ENCODE assay signal across 21 mouse cellular contexts in the genomic region with DNA sequence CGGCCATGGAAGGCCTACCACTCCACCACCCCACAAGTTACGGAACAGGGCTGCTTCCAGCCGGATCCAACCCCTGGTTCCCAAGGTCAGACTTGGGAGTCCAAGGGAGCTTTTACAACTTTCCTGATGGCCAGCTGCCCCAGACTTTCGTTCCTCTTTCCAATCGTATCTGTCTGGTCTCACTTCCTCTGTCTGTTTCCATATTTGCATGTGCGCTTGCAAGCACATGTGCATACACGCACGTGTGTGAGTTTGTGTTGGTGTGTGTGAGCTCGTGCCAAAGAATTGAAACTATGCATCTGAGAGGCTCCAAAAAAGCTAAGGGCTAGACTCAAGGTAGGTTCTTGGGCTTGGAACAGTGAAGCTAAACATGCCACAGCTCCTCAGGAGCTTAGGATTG. TPM values are rescaled to one million over a fixed set of nuclear protein-coding genes. Genes with fewer than 3 reads are reported as not detected.
DNase-seq lines count a peak whose midpoint lies in the region; ATAC-seq and TF ChIP-seq lines count a peak whose summit lies in the region.
"Had no signal": no experiment of that assay in that cellular context is flagged by ENCODE, and none has a peak within 500 bp of the region (broad histone marks: within the 10 kb centered on the region; RNA-seq: fewer than 3 reads in every experiment).

No protein-coding gene starts in this region.

- peaks cover 15% of the 10 kb centered on the region for H3K79me2 ChIP-seq in MEL (ENCODE audit: control insufficient read depth, insufficient read depth, low read length, poor library complexity)

- TF ChIP-seq CTCF in MEL (IDR thresholded peaks at IDR 0.05 in 2 of 3, conservative IDR thresholded peaks at IDR 0.05 in 1 of 3; ENCODE audit: control insufficient read depth in 1 of 3, insufficient read depth in 1 of 3, low read depth in 2 of 3, low read length in 3 of 3, poor library complexity in 1 of 3, severe bottlenecking in 1 of 3): no peak

- no peaks in the 10 kb centered on the region for H3K9me3 ChIP-seq in MEL (replicated peaks; ENCODE audit: insufficient read depth, low read length)
- H3K9me3 ChIP-seq: heart, embryonic 12.5 days; lung, embryonic 15.5 days; midbrain, embryonic 10.5 days; stomach, embryonic 15.5 days had no signal

- peaks cover 2 to 33% of the 10 kb centered on the region in 2 experiments; a peak in 3 of 4 replicates for H3K4me1 ChIP-seq in MEL (ENCODE audit: control insufficient read depth in 1 of 2, insufficient read depth in 2 of 2, low read length in 2 of 2)
- H3K4me1 ChIP-seq: lung, embryonic 15.5 days; midbrain, embryonic 10.5 days; stomach, embryonic 15.5 days had no signal

- DNase-seq in lung, adult 18-20 months: peak; percentile 29
- DNase-seq in lung, postnatal 14 days: no peak
- DNase-seq in MEL (ENCODE audit: low read depth, low spot score): peak; percentile 52
- DNase-seq in embryo, embryonic 9.5 days (ENCODE audit: extremely low spot score): no peak
- no peak for DNase-seq in left cerebral cortex, adult 9 months (ENCODE audit: low spot score in 2 of 2)
- DNase-seq: adrenal gland, postnatal 36 days; cerebellum, postnatal 10 days; gastrocnemius, postnatal 25 days; heart, postnatal 36 days; kidney, adult 18-20 months; kidney, postnatal 36 days; thymus, postnatal 14 days had no signal

- no peak; a peak in 1 of 4 replicates for TF ChIP-seq POLR2A in MEL (IDR thresholded peaks at IDR 0.05; ENCODE audit: control insufficient read depth in 1 of 2, insufficient read depth in 1 of 2, low read depth in 1 of 2, low read length in 2 of 2, poor library complexity in 1 of 2)

- H3K9ac ChIP-seq in MEL (ENCODE audit: control insufficient read depth, low read depth, low read length, poor library complexity, severe bottlenecking): no peak overlapping the region
- H3K9ac ChIP-seq: heart, embryonic 12.5 days; lung, embryonic 15.5 days; stomach, embryonic 15.5 days had no signal

- TF ChIP-seq EP300 in MEL (IDR thresholded peaks at IDR 0.05; ENCODE audit: low read depth in 1 of 2, low read length in 2 of 2): 0 out of 4 replicates have a peak, but pooled peaks of 1 of the 2 experiments have one; percentile 10

- H3K36me3 ChIP-seq in MEL (ENCODE audit: control insufficient read depth in 1 of 2, insufficient read depth in 2 of 2, low read length in 2 of 2): peaks cover 29 to 47% of the 10 kb centered on the region in 2 experiments
- H3K36me3 ChIP-seq: heart, embryonic 12.5 days; lung, embryonic 15.5 days; midbrain, embryonic 10.5 days; stomach, embryonic 15.5 days had no signal

- no peak for TF ChIP-seq RAD21 in MEL (IDR thresholded peaks at IDR 0.05; ENCODE audit: low read depth, low read length)

- ATAC-seq in granulocyte monocyte progenitor cell, adult 5-6 weeks (replicated peaks; ENCODE audit: poor library complexity, severe bottlenecking): peak; percentile 89
- ATAC-seq in monocyte, adult 5-6 weeks (replicated peaks; ENCODE audit: insufficient number of reproducible peaks, low FRiP score, low TSS enrichment, poor library complexity, severe bottlenecking): peak; percentile 80
- ATAC-seq: activated CD4-positive, CD25-positive, alpha-beta regulatory T cell, adult 4 months; hindbrain, postnatal 0 days had no signal

- H3K4me3 ChIP-seq in MEL (ENCODE audit: control insufficient read depth in 1 of 2, insufficient read depth in 1 of 2, low read depth in 2 of 2, low read length in 2 of 2): no peak overlapping the region
- H3K4me3 ChIP-seq: heart, embryonic 12.5 days; lung, embryonic 15.5 days; midbrain, embryonic 10.5 days; stomach, embryonic 15.5 days had no signal

- no peaks in the 10 kb centered on the region for H3K27me3 ChIP-seq in MEL (ENCODE audit: control insufficient read depth in 1 of 2, insufficient read depth in 2 of 2, low read length in 2 of 2)
- H3K27me3 ChIP-seq: heart, embryonic 12.5 days; lung, embryonic 15.5 days; stomach, embryonic 15.5 days had no signal

- H3K27ac ChIP-seq in MEL (ENCODE audit: control insufficient read depth, low read depth, low read length): no peak overlapping the region
- H3K27ac ChIP-seq: hindbrain, postnatal 0 days; lung, embryonic 15.5 days; midbrain, embryonic 10.5 days; stomach, embryonic 15.5 days had no signal

TF ChIP-seq in MEL, 35 proteins besides CTCF, POLR2A, EP300 and RAD21:
- TF ChIP-seq NELFE (IDR thresholded peaks at IDR 0.05; ENCODE audit: low read depth, low read length) (no peak), GABPA (IDR thresholded peaks at IDR 0.05; ENCODE audit: low read depth, low read length) (no peak), JUND (IDR thresholded peaks at IDR 0.05; ENCODE audit: low read depth, low read length) (no peak), TAL1 (IDR thresholded peaks at IDR 0.05; ENCODE audit: low read length) (no peak), ZMIZ1 (IDR thresholded peaks at IDR 0.05; ENCODE audit: low read depth, low read length) (no peak), E2F4 (IDR thresholded peaks at IDR 0.05; ENCODE audit: borderline replicate concordance, low read depth, low read length) (no peak), SIN3A (IDR thresholded peaks at IDR 0.05; ENCODE audit: low read length) (0 out of 2 replicates have a peak, but pooled peaks have one; percentile 39), ZC3H11A (IDR thresholded peaks at IDR 0.05; ENCODE audit: low read depth, low read length) (no peak), MYB (IDR thresholded peaks at IDR 0.05; ENCODE audit: low read depth, low read length) (no peak), MAZ (IDR thresholded peaks at IDR 0.05; ENCODE audit: low read depth, low read length) (no peak), MAFK (IDR thresholded peaks at IDR 0.05; ENCODE audit: borderline replicate concordance, low read depth, low read length) (no peak), BHLHE40 (IDR thresholded peaks at IDR 0.05; ENCODE audit: borderline replicate concordance, low read depth, low read length) (peak; percentile 57; the same call in 1 of the 2 replicates), MYC (IDR thresholded peaks at IDR 0.05; ENCODE audit: low read depth, low read length) (peak; percentile 90), SMC3 (IDR thresholded peaks at IDR 0.05; ENCODE audit: low read depth, low read length) (no peak), USF2 (IDR thresholded peaks at IDR 0.05; ENCODE audit: borderline replicate concordance in 1 of 2, insufficient read depth in 1 of 2, low read depth in 1 of 2, low read length in 2 of 2) (no peak), HCFC1 (IDR thresholded peaks at IDR 0.05; ENCODE audit: low read depth, low read length) (no peak), MXI1 (IDR thresholded peaks at IDR 0.05; ENCODE audit: low read depth, low read length) (peak; percentile 87), MAX (IDR thresholded peaks at IDR 0.05; ENCODE audit: low read length) (peak; percentile 76), UBTF (IDR thresholded peaks at IDR 0.05; ENCODE audit: borderline replicate concordance, insufficient read depth, low read depth, low read length) (no peak), KAT2A (conservative IDR thresholded peaks at IDR 0.05; ENCODE audit: low read depth, low read length) (no peak), TCF12 (IDR thresholded peaks at IDR 0.05; ENCODE audit: low read depth, low read length) (no peak)

RNA-seq across cellular contexts. Expression of gene Zfp691, which starts 7.5 kb away (rescaled TPM):
- total RNA-seq in MEL (2012; rRNA removed): 6.3 and 6.7 TPM in 2 replicates
- polyA plus RNA-seq in MEL (2012; ENCODE audit: insufficient read depth in 1 of 2, insufficient read length in 2 of 2, low read depth in 1 of 2, low replicate concordance in 2 of 2, missing spikeins in 1 of 2): 1 to 10 TPM in 1 of 2 experiments, not detected in 1; 9.9 TPM
- 1.3 and 2.4 TPM in 2 replicates for total RNA-seq in granulocyte monocyte progenitor cell, adult 5-6 weeks (2014; fragmentation: Nextera tagmentation)
- 2.4 and 4.5 TPM in 2 replicates for total RNA-seq in granulocyte monocyte progenitor cell, adult 5-6 weeks (2017)
- total RNA-seq in monocyte, adult 5-6 weeks (2017): 6.1 to 7.5 TPM (median 6.9 TPM) in 3 replicates

RNA-seq across cellular contexts. Expression of gene Ermap, which starts 8.4 kb away (rescaled TPM):
- 125 and 138 TPM in 2 replicates for total RNA-seq in MEL (2012; rRNA removed)
- 100 to 1,000 TPM in 1 of 2 experiments, 10 to 100 TPM in 1; 44.1 to 247 TPM for polyA plus RNA-seq in MEL (2012; ENCODE audit: insufficient read depth in 1 of 2, insufficient read length in 2 of 2, low read depth in 1 of 2, low replicate concordance in 2 of 2, missing spikeins in 1 of 2)
- 0.36 and 0.52 TPM in 2 replicates for total RNA-seq in granulocyte monocyte progenitor cell, adult 5-6 weeks (2014; fragmentation: Nextera tagmentation)
- 0.26 and 2.4 TPM in 2 replicates for total RNA-seq in granulocyte monocyte progenitor cell, adult 5-6 weeks (2017)
- total RNA-seq in monocyte, adult 5-6 weeks (2017): 0.29 to 0.58 TPM in 2 of 3 replicates, not detected in the other
- total RNA-seq: gastrocnemius, postnatal 25 days had no signal

RNA-seq across cellular contexts. Expression of gene Svbp, which starts 13.7 kb away (rescaled TPM):
- 63.7 and 64.7 TPM in 2 replicates for total RNA-seq in MEL (2012; rRNA removed)
- 100 to 1,000 TPM in 1 of 2 experiments, not detected in 1; 131 TPM for polyA plus RNA-seq in MEL (2012; ENCODE audit: insufficient read depth in 1 of 2, insufficient read length in 2 of 2, low read depth in 1 of 2, low replicate concordance in 2 of 2, missing spikeins in 1 of 2)
- total RNA-seq in granulocyte monocyte progenitor cell, adult 5-6 weeks (2014; fragmentation: Nextera tagmentation): 15.7 and 54.8 TPM in 2 replicates
- total RNA-seq in granulocyte monocyte progenitor cell, adult 5-6 weeks (2017): 23.4 and 125 TPM in 2 replicates
- 4.9 to 35.0 TPM (median 16.9 TPM) in 3 replicates for total RNA-seq in monocyte, adult 5-6 weeks (2017)

RNA-seq across cellular contexts. Expression of gene Tmem269, which starts 36.6 kb away (rescaled TPM):
- not detected in 2 replicates for total RNA-seq in MEL (2012; rRNA removed)
- under 1 TPM in 1 of 2 experiments, not detected in 1; 0.07 TPM for polyA plus RNA-seq in MEL (2012; ENCODE audit: insufficient read depth in 1 of 2, insufficient read length in 2 of 2, low read depth in 1 of 2, low replicate concordance in 2 of 2, missing spikeins in 1 of 2)
- not detected in 2 replicates for total RNA-seq in granulocyte monocyte progenitor cell, adult 5-6 weeks (2014; fragmentation: Nextera tagmentation)
- not detected in 2 replicates for total RNA-seq in granulocyte monocyte progenitor cell, adult 5-6 weeks (2017)
- total RNA-seq in monocyte, adult 5-6 weeks (2017): not detected in 3 replicates
- total RNA-seq: adrenal gland, postnatal 36 days; heart, postnatal 36 days had no signal
- polyA plus RNA-seq: embryonic facial prominence, embryonic 11.5 days; heart, embryonic 12.5 days; lung, embryonic 15.5 days; stomach, embryonic 15.5 days had no signal

RNA-seq across cellular contexts. Expression of gene AU022252, which starts 51.1 kb away (rescaled TPM):
- 12.3 and 12.8 TPM in 2 replicates for total RNA-seq in MEL (2012; rRNA removed)
- polyA plus RNA-seq in MEL (2012; ENCODE audit: insufficient read depth in 1 of 2, insufficient read length in 2 of 2, low read depth in 1 of 2, low replicate concordance in 2 of 2, missing spikeins in 1 of 2): 10 to 100 TPM in 1 of 2 experiments, not detected in 1; 24.9 TPM
- 5.3 and 11.2 TPM in 2 replicates for total RNA-seq in granulocyte monocyte progenitor cell, adult 5-6 weeks (2014; fragmentation: Nextera tagmentation)
- total RNA-seq in granulocyte monocyte progenitor cell, adult 5-6 weeks (2017): 9.3 and 23.6 TPM in 2 replicates
- 3.5 to 10.4 TPM (median 4.1 TPM) in 3 replicates for total RNA-seq in monocyte, adult 5-6 weeks (2017)

Comparison
In these comparisons a context has a peak if more than half of its experiments do, and no peak if none do; other contexts are left out.
1. DNase-seq: peak in lung, adult 18-20 months (2 of 2) and MEL (single experiment); none in lung, postnatal 14 days (single experiment), embryo, embryonic 9.5 days (single experiment) and left cerebral cortex, adult 9 months (0 of 2).
2. RNA of gene Ermap, which starts 8.4 kb away (total RNA-seq): 125 to 138 TPM in MEL; 0.26 to 2.4 TPM in granulocyte monocyte progenitor cell, adult 5-6 weeks and 0.29 to 0.58 TPM in monocyte, adult 5-6 weeks; every median in the first group is over 10 times any median in the second.